Mouse (Mus musculus) embryonic facial prominence, embryonic 11.5 days (tissue): ENCODE measurements around the gene Itgad. TPM values are rescaled to one million over a fixed set of nuclear protein-coding genes. Genes with fewer than 3 reads are reported as not detected.

Experiments
- ATAC-seq: fragments of 200-750 bp; cut with Nextera tagmentation; replicated peaks from 2 replicates; pipeline ENCODE4 v1.8.0; 2017; ENCODE audit warnings: low read depth; ENCODE audit not compliant: insufficient number of reproducible peaks, low FRiP score, low TSS enrichment
- DNase-seq: peaks from one replicate; pipeline ENCODE4 v3.0.0-alpha.2; 2015; ENCODE audit warnings: low spot score
- H3K27ac ChIP-seq: fragments of 300-500 bp; sonication (generic); replicated peaks from 2 replicates; pipeline ENCODE4 v1.5.1; 2014; ENCODE audit warnings: mild to moderate bottlenecking, low read depth, low read length, control low read depth
- H3K27me3 ChIP-seq: fragments of 300-500 bp; sonication (generic); 2 replicates; pipeline ENCODE4 v1.6.1; 2014; ENCODE audit warnings: mild to moderate bottlenecking, low read length, moderate library complexity, mixed read lengths; ENCODE audit not compliant: control insufficient read depth, insufficient read depth
- H3K36me3 ChIP-seq: fragments of 300-500 bp; sonication (generic); replicated peaks from 2 replicates; pipeline ENCODE4 v1.6.1; 2014; ENCODE audit warnings: low read depth, mild to moderate bottlenecking, low read length, moderate library complexity, mixed read lengths; ENCODE audit not compliant: control insufficient read depth, insufficient read depth
- H3K4me1 ChIP-seq: fragments of 300-500 bp; sonication (generic); 2 replicates; pipeline ENCODE4 v1.6.1; 2014; ENCODE audit warnings: low read length, mixed read lengths; ENCODE audit not compliant: control insufficient read depth, insufficient read depth
- H3K4me2 ChIP-seq: fragments of 300-500 bp; sonication (generic); 2 replicates; pipeline ENCODE4 v1.6.1; 2014; ENCODE audit warnings: low read depth, mild to moderate bottlenecking, control low read depth, low read length, moderate library complexity
- H3K4me3 ChIP-seq: fragments of 300-500 bp; sonication (generic); 2 replicates; pipeline ENCODE4 v1.5.1; 2014; ENCODE audit warnings: low read depth, low read length, control low read depth
- H3K9ac ChIP-seq: fragments of 300-500 bp; sonication (generic); replicated peaks from 2 replicates; pipeline ENCODE4 v1.6.1; 2014; ENCODE audit warnings: mild to moderate bottlenecking, control low read depth, low read length
- H3K9me3 ChIP-seq: fragments of 300-500 bp; sonication (generic); replicated peaks from 2 replicates; pipeline ENCODE4 v1.6.1; 2016; ENCODE audit warnings: mild to moderate bottlenecking, low read length, inconsistent platforms, mixed read lengths; ENCODE audit not compliant: control insufficient read depth
- WGBS: fragments of 180-500 bp; shearing (Covaris S2); extraction: QIAGEN DNeasy Blood & Tissue Kit; methylation state at CpG from one replicate; pipeline ENCODE4 v1.1.7; 2014; 5-methylcytosine and 5-hydroxymethylcytosine counted together
- polyA plus RNA-seq: library from polyadenylated mRNA; unstranded; fragments of >200 nt; fragmentation: Nextera tagmentation; extraction: Ambion mirVana; gene quantifications from 2 replicates; pipeline ENCODE4 v1.2.1, GENCODE M21; 2014

Itgad gene
- polyA plus RNA-seq, 1 experiment from 2014 or later, result not detected

DNA sequence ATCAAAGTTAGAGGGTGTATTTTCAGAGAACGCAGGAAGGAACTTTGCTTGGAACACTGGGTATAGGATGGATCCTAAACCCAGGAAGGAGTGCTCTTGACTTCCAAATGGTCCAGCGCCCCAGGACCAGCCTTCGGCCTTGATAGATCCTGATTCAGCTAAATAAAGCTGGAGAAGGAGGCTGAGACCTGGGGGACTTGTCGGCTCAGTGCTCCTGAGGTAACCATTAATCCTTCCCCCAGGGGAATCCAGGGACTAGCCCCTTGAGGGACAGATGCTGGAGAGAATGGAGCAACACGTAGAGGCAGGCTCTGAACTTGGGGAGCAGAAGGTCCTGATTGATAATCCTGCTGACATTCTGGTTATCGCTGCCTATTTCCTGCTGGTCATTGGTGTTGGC is 111.2 kb downstream of the Itgad start, which contains the start of gene Slc5a2:
Slc5a2 (plus strand) TSS at position 247 of the 400 bp plus-strand sequence.
- H3K4me1 ChIP-seq, result no peaks in the 10 kb centered on the region
- H3K9ac ChIP-seq, result no peak within 1 kb of the TSS
- whole genome bisulfite sequencing, result 81% methylated on average over 6 of the region's 6 CpGs
- H3K9me3 ChIP-seq, result no peaks in the 10 kb centered on the region
- H3K36me3 ChIP-seq, result no peaks in the 10 kb centered on the region
- no peak within 1 kb of the TSS for H3K4me3 ChIP-seq
- ATAC-seq, result no peak
- H3K4me2 ChIP-seq, result no peak within 1 kb of the TSS
- no peak for DNase-seq
- H3K27ac ChIP-seq, result no peak within 1 kb of the TSS
- H3K27me3 ChIP-seq, result no peaks in the 10 kb centered on the region

DNA sequence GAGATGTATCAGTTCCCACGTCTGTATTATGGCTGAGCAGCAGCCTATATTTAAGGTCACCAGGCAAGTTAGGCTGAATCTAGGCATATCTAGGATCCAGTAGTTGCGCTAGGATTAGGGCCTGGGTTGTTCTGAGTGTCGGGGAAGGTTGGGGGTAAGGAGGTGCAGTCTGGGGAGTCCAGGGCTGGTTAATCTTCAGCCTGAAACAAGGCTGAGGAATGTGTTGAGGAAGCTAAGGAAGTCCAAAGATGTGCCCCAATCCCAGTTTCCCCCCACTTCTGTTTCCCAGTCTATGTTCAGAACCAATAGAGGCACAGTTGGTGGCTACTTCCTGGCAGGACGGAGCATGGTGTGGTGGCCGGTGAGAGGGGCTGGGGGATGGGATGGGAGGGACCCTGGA is 111.9 kb downstream of the Itgad start:
- Histone ChIP-seq H3K36me3 (no peaks in the 10 kb centered on the region), H3K27ac (no peak overlapping the region), H3K4me1 (no peaks in the 10 kb centered on the region), H3K4me3 (no peak overlapping the region), H3K9ac (no peak overlapping the region), H3K4me2 (no peak overlapping the region), H3K9me3 (no peaks in the 10 kb centered on the region), H3K27me3 (no peaks in the 10 kb centered on the region)
- WGBS, result 71% methylated on average over 5 of the region's 5 CpGs
- ATAC-seq (no peak), DNase-seq (no peak)

DNA sequence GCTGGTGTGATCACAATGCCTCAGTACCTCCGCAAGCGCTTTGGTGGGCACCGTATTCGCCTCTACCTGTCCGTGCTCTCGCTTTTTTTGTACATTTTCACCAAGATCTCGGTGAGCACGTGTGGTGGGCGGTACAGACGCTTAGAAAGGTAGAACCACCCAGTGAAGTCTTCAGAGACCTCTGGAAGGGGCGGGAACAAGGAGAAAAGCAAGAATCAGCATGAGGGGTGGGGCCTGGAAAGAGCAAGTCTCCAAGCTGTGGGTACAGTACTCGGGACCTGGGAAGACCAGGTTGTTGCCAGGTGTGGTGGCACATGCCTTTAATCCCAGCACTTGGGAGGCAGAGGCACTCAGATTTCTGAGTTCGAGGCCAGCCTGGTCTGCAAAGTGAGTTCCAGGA is 113.2 kb downstream of the Itgad start:
- H3K27me3 ChIP-seq, result no peaks in the 10 kb centered on the region
- no peak overlapping the region for H3K9ac ChIP-seq
- H3K27ac ChIP-seq, result no peak overlapping the region
- no peaks in the 10 kb centered on the region for H3K9me3 ChIP-seq
- DNase-seq (no peak), ATAC-seq (no peak)
- no peak overlapping the region for H3K4me2 ChIP-seq
- H3K4me1 ChIP-seq, result no peaks in the 10 kb centered on the region
- H3K36me3 ChIP-seq, result no peaks in the 10 kb centered on the region
- H3K4me3 ChIP-seq, result no peak overlapping the region
- 60% methylated on average over 13 of the region's 13 CpGs for WGBS

DNA sequence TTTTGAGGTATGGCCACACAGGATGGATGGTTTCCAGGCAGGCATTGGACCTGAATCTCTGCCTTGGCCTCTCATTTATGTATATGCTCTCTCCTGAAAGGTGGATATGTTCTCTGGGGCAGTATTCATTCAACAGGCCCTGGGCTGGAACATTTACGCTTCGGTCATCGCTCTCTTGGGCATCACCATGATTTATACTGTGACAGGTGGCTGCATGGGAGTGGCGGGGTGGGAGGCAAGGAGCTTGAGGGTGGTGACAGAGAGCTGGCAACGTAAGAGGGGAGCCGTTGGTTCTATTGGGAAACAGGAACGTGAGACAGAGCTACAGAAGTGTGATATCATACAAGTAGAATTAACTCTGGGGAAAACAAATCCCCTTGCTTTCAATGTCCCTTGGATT is 113.6 kb downstream of the Itgad start:
- H3K9ac ChIP-seq, result no peak overlapping the region
- DNase-seq (no peak), ATAC-seq (no peak)
- no peaks in the 10 kb centered on the region for H3K27me3 ChIP-seq
- 89% methylated on average over 7 of the region's 7 CpGs for WGBS
- H3K36me3 ChIP-seq, result no peaks in the 10 kb centered on the region
- H3K9me3 ChIP-seq, result no peaks in the 10 kb centered on the region
- no peak overlapping the region for H3K27ac ChIP-seq
- no peaks in the 10 kb centered on the region for H3K4me1 ChIP-seq
- H3K4me2 ChIP-seq, result no peak overlapping the region
- H3K4me3 ChIP-seq, result no peak overlapping the region

DNA sequence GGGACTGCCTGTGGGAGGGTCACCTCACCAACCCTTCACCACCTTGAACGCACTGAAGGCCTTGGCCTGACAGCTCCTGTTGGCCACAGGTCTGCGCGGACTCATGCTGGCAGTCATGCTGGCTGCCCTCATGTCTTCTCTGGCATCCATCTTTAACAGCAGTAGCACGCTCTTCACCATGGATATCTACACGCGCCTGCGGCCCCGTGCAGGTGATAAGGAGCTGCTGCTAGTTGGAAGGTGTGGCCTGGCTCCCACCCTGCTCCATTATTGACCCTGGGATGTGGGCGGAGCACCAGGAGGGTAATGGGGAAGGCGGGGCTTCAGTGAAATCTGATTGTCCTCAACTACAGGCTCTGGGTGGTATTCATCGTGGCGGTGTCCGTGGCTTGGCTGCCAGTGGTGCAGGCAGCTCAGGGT is 116.3 kb downstream of the Itgad start:
- ATAC-seq (peak; percentile 23; the same call in 1 of the 2 replicates), DNase-seq (no peak)
- 52% methylated on average over 13 of the region's 13 CpGs for WGBS
- no peak overlapping the region for H3K9ac ChIP-seq
- no peak overlapping the region for H3K4me3 ChIP-seq
- no peak overlapping the region for H3K27ac ChIP-seq
- H3K4me2 ChIP-seq, result no peak overlapping the region
- no peaks in the 10 kb centered on the region for H3K4me1 ChIP-seq
- H3K9me3 ChIP-seq, result no peaks in the 10 kb centered on the region
- no peaks in the 10 kb centered on the region for H3K27me3 ChIP-seq
- peaks cover 6% of the 10 kb centered on the region for H3K36me3 ChIP-seq

DNA sequence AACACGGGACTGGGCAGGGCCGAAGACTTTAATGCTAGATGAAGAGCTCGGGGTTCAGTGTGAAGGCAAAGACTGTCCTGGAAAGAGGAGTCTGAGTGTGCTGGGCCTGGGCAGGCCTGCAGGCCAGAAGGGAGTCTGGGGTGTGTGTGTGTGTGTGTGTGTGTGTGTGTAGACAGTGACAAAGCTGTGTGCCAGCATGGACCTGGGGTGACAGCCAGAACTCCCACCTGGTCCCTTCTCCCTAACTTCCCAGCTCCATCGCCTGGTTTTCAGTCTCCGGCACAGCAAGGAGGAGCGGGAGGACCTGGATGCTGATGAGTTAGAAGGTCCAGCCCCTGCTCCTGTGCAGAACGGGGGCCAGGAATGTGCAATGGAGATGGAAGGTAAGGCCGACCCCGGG is 117.3 kb downstream of the Itgad start:
- no peaks in the 10 kb centered on the region for H3K27me3 ChIP-seq
- H3K36me3 ChIP-seq, result peaks cover 6% of the 10 kb centered on the region
- no peak overlapping the region for H3K4me3 ChIP-seq
- H3K9ac ChIP-seq, result no peak overlapping the region
- WGBS, result 95% methylated on average over 9 of the region's 9 CpGs
- H3K4me2 ChIP-seq, result no peak overlapping the region
- ATAC-seq, result no peak
- H3K27ac ChIP-seq, result no peak overlapping the region
- H3K4me1 ChIP-seq, result no peaks in the 10 kb centered on the region
- DNase-seq, result no peak
- no peaks in the 10 kb centered on the region for H3K9me3 ChIP-seq

Other genes with a start within 250 kb of the Itgad start
- 49.5 and 55.2 TPM in 2 replicates for gene Kat8, start 241.9 kb upstream of the Itgad start, polyA plus RNA-seq
- gene Prss8, start 224.3 kb upstream of the Itgad start, polyA plus RNA-seq, result 8.7 and 9.0 TPM in 2 replicates
- 11.0 and 12.2 TPM in 2 replicates for gene Prss36, start 207.7 kb upstream of the Itgad start, polyA plus RNA-seq
- gene Fus, start 186.9 kb upstream of the Itgad start, polyA plus RNA-seq, result 52.5 and 57.7 TPM in 2 replicates
- 7.3 TPM in 2 replicates for gene Pycard, start 160.5 kb upstream of the Itgad start, polyA plus RNA-seq
- 0.10 TPM in 1 of 2 replicates, not detected in the other for gene Trim72, start 150.4 kb upstream of the Itgad start, polyA plus RNA-seq
- gene Itgam, start 91.7 kb upstream of the Itgad start, polyA plus RNA-seq, result 0.39 and 0.91 TPM in 2 replicates
- not detected in 2 replicates for gene Gm49368, start 91.7 kb upstream of the Itgad start, polyA plus RNA-seq
- 0.24 TPM in 1 of 2 replicates, not detected in the other for gene Itgax, start 24.8 kb upstream of the Itgad start, polyA plus RNA-seq
- 0.56 and 2.2 TPM in 2 replicates for gene Cox6a2, start 52.0 kb downstream of the Itgad start, polyA plus RNA-seq
- gene Armc5, start 83.0 kb downstream of the Itgad start, polyA plus RNA-seq, result 6.6 and 6.8 TPM in 2 replicates
- 10.9 and 13.1 TPM in 2 replicates for gene 9130023H24Rik, start 83.7 kb downstream of the Itgad start, polyA plus RNA-seq
- 18.5 and 26.2 TPM in 2 replicates for gene Tgfb1i1, start 92.4 kb downstream of the Itgad start, polyA plus RNA-seq
- 0.27 TPM in 1 of 2 replicates, not detected in the other for gene Slc5a2, start 111.3 kb downstream of the Itgad start, polyA plus RNA-seq
- 19.4 and 20.1 TPM in 2 replicates for gene BC017158, start 143.8 kb downstream of the Itgad start, polyA plus RNA-seq